ENCODE assay signal across 8 mouse cellular contexts in the genomic region with DNA sequence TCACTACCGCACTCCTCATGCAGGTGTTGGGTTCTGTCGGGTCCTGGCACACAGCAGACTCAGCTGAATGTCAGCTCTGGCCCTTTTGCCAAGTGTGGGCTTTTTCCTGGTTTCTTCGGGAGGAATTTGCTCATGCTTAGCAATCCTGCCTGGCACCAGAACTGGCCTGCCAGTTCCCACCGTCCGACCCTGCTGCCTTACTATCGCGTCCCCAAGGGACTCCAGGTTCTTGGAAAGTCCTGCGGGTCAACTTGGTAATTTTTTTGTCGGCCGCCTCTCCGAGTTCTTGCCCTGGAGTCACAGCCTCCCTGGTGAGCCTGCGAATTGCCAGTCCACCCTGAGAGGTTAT. TPM values are rescaled to one million over a fixed set of nuclear protein-coding genes. Genes with fewer than 3 reads are reported as not detected.
DNase-seq lines count a peak whose midpoint lies in the region; ATAC-seq and TF ChIP-seq lines count a peak whose summit lies in the region.

No protein-coding gene starts in this region.

- peaks cover 38% of the 10 kb centered on the region for H3K4me1 ChIP-seq in forebrain, embryonic 12.5 days
- H3K4me1 ChIP-seq in liver, embryonic 15.5 days (replicated peaks): peaks cover 85% of the 10 kb centered on the region
- peaks cover 26% of the 10 kb centered on the region for H3K4me1 ChIP-seq in stomach, embryonic 14.5 days (ENCODE audit: control insufficient read depth, insufficient read depth, low read length)

- DNase-seq in left cerebral cortex, adult 2 months (ENCODE audit: extremely low spot score in 1 of 2, low spot score in 2 of 2): peak in 1 of 2 experiments; percentile 10
- DNase-seq in left cerebral cortex, postnatal 10 days (ENCODE audit: extremely low spot score in 1 of 2, low spot score in 2 of 2): no peak
- DNase-seq in adipocyte (ENCODE audit: low spot score): peak; percentile 57
- peak; percentile 32 for DNase-seq in induced T-regulatory cell, adult 2 months (ENCODE audit: low read depth)
- no peak for DNase-seq in spleen, postnatal 10 days (ENCODE audit: low spot score in 2 of 2)

- WGBS in forebrain, embryonic 12.5 days: 4% methylated on average over 12 of the region's 12 CpGs
- WGBS in liver, embryonic 15.5 days (ENCODE audit: insufficient replicate concordance): 2% methylated on average over 12 of the region's 12 CpGs
- WGBS in stomach, embryonic 14.5 days: 1% methylated on average over 12 of the region's 12 CpGs

- H3K27me3 ChIP-seq in forebrain, embryonic 12.5 days: no peaks in the 10 kb centered on the region
- no peaks in the 10 kb centered on the region for H3K27me3 ChIP-seq in liver, embryonic 15.5 days
- no peaks in the 10 kb centered on the region for H3K27me3 ChIP-seq in stomach, embryonic 14.5 days (ENCODE audit: control insufficient read depth, insufficient read depth, low read length)

- no peaks in the 10 kb centered on the region for H3K36me3 ChIP-seq in forebrain, embryonic 12.5 days (replicated peaks)
- no peaks in the 10 kb centered on the region for H3K36me3 ChIP-seq in liver, embryonic 15.5 days (replicated peaks)
- no peaks in the 10 kb centered on the region; the same call in 1 of the 2 replicates for H3K36me3 ChIP-seq in stomach, embryonic 14.5 days (ENCODE audit: control insufficient read depth, insufficient read depth, low read length)

- no peak for TF ChIP-seq CTCF in left cerebral cortex, adult 2 months (IDR thresholded peaks at IDR 0.05)

- intact Hi-C loops in left cerebral cortex, adult 2 months (cut with DNase I): loop anchor here (2.0 to 5.0 kb wide), 3 partner anchors 32 to 140 kb away; a partner anchor contains a TSS
- intact Hi-C loops in left cerebral cortex, postnatal 10 days (cut with DNase I): no loop called here

- H3K27ac ChIP-seq in left cerebral cortex, adult 2 months: peak overlapping the region; percentile 97
- peak overlapping the region; percentile 94 for H3K27ac ChIP-seq in forebrain, embryonic 12.5 days
- H3K27ac ChIP-seq in liver, embryonic 15.5 days (replicated peaks): peak overlapping the region; percentile 94
- H3K27ac ChIP-seq in stomach, embryonic 14.5 days (ENCODE audit: low read length): peak overlapping the region; percentile 92

- H3K4me3 ChIP-seq in left cerebral cortex, adult 2 months: peak overlapping the region; percentile 93
- H3K4me3 ChIP-seq in forebrain, embryonic 12.5 days (replicated peaks): peak overlapping the region; percentile 91
- peak overlapping the region; percentile 98 for H3K4me3 ChIP-seq in liver, embryonic 15.5 days (replicated peaks)
- peak overlapping the region; percentile 91 for H3K4me3 ChIP-seq in stomach, embryonic 14.5 days (ENCODE audit: low read depth, low read length)

- peak overlapping the region; percentile 98 for H3K9ac ChIP-seq in forebrain, embryonic 12.5 days
- peak overlapping the region; percentile 98 for H3K9ac ChIP-seq in liver, embryonic 15.5 days
- peak overlapping the region; percentile 95 for H3K9ac ChIP-seq in stomach, embryonic 14.5 days (replicated peaks; ENCODE audit: low read depth, low read length)

- H3K9me3 ChIP-seq in forebrain, embryonic 12.5 days: no peaks in the 10 kb centered on the region
- H3K9me3 ChIP-seq in liver, embryonic 15.5 days (replicated peaks): no peaks in the 10 kb centered on the region
- H3K9me3 ChIP-seq in stomach, embryonic 14.5 days (ENCODE audit: control insufficient read depth, low read depth, low read length): no peaks in the 10 kb centered on the region

- H3K4me2 ChIP-seq in forebrain, embryonic 12.5 days: peak overlapping the region; percentile 91
- peak overlapping the region; percentile 95 for H3K4me2 ChIP-seq in liver, embryonic 15.5 days
- H3K4me2 ChIP-seq in stomach, embryonic 14.5 days (replicated peaks; ENCODE audit: low read depth, low read length): peak overlapping the region; percentile 94

- ATAC-seq in forebrain, embryonic 12.5 days (ENCODE audit: low FRiP score): no peak
- no peak for ATAC-seq in liver, embryonic 15.5 days (ENCODE audit: insufficient read depth)
- ATAC-seq in stomach, embryonic 14.5 days (ENCODE audit: insufficient number of reproducible peaks, insufficient read depth, low FRiP score, low read depth): no peak

RNA-seq across cellular contexts. Expression of a gene that starts 0.9 kb away (rescaled TPM):
- 10 to 100 TPM; 22.3 to 24.1 TPM for total RNA-seq in left cerebral cortex, adult 2 months (2021)
- 10 to 100 TPM; 21.2 to 22.9 TPM for total RNA-seq in left cerebral cortex, postnatal 10 days (2021)
- polyA plus RNA-seq in forebrain, embryonic 12.5 days (2016; fragmentation: Nextera tagmentation; extraction: Ambion mirVana): 12.1 and 14.3 TPM in 2 replicates
- 5.5 and 6.8 TPM in 2 replicates for polyA plus RNA-seq in liver, embryonic 15.5 days (2015; fragmentation: Nextera tagmentation; extraction: Ambion mirVana)
- 15.2 and 15.4 TPM in 2 replicates for polyA plus RNA-seq in stomach, embryonic 14.5 days (2014; fragmentation: Nextera tagmentation; extraction: Ambion mirVana)

RNA-seq across cellular contexts. Expression of a gene that starts 45.0 kb away (rescaled TPM):
- 10 to 100 TPM; 49.0 to 51.3 TPM for total RNA-seq in left cerebral cortex, adult 2 months (2021)
- total RNA-seq in left cerebral cortex, postnatal 10 days (2021): 10 to 100 TPM; 57.5 to 61.8 TPM
- 169 and 179 TPM in 2 replicates for polyA plus RNA-seq in forebrain, embryonic 12.5 days (2016; fragmentation: Nextera tagmentation; extraction: Ambion mirVana)
- 96.7 and 103 TPM in 2 replicates for polyA plus RNA-seq in liver, embryonic 15.5 days (2015; fragmentation: Nextera tagmentation; extraction: Ambion mirVana)
- 209 and 219 TPM in 2 replicates for polyA plus RNA-seq in stomach, embryonic 14.5 days (2014; fragmentation: Nextera tagmentation; extraction: Ambion mirVana)

Comparison
In these comparisons a context has a peak if more than half of its experiments do, and no peak if none do; other contexts are left out.
1. DNase-seq: peak in adipocyte (single experiment) and induced T-regulatory cell, adult 2 months (single experiment); none in left cerebral cortex, postnatal 10 days (0 of 2) and spleen, postnatal 10 days (0 of 2).
2. Peak in every context shown above with its lines, with median percentiles within 50 percentile points of each other: H3K27ac ChIP-seq, H3K4me3 ChIP-seq, H3K4me2 ChIP-seq and H3K9ac ChIP-seq.